Mouse (Mus musculus) embryonic fibroblast, embryonic 13.5 days (primary cell): ENCODE results near the gene Macrod2.

Source experiments
- CTCF ChIP-seq: IDR thresholded peaks from 2 replicates; pipeline ENCODE4 v1.5.1; 2011; ENCODE audit warnings: mild to moderate bottlenecking, control low read depth, low read length, moderate library complexity, borderline replicate concordance; ENCODE audit not compliant: insufficient read depth
- POLR2A ChIP-seq: IDR thresholded peaks from 2 replicates; pipeline ENCODE4 v1.6.1; 2011; ENCODE audit warnings: low read depth, mild to moderate bottlenecking, control low read depth, low read length, moderate library complexity

DNA sequence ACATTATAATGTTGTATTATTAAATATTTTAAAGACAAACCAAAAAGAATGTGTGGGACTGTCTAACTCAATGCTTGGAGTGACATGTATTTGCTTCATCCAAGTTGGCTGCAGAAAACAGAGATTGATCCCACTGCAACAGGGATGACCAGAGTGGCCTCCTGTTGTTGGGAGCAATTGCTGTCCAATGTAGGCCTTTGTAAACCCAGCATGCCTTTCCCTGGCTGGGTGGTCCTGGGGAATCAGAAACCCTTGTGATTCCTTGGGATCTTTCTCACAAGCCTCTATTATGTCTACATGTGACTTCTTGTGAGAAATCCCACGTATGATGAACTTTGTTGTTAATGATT, 806.9 kb downstream of the Macrod2 start:
- TF ChIP-seq POLR2A (no peak), CTCF (no peak)
